Mouse (Mus musculus): ENCODE results near the gene Sema4d. TPM values are rescaled to one million over a fixed set of nuclear protein-coding genes. Genes with fewer than 3 reads are reported as not detected.
A peak's percentile ranks its signal among the peaks of the same experiment; 100 is the strongest.

The Sema4d gene
- total and polyA plus RNA-seq, 3 experiments = 12.8 to 67.1 (median 16.7) TPM

DNA sequence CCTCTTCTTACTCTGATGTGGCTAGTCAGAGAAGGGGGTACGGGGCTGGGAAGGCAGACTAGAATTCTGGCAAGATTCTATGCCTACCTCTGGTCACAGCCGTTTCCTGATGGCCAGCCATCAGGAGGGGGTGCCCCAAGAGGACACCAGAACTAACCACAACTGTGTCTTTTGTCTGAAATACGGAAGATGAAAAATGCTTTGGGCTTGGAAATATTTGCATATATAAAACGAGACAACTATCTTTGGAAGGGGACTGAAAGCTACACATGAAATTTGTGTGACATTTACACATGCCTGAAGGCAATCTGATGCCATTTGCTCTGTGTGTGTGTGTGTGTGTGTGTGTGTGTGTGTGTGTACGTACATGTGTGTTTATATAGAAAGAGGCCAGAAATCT lies 89.7 kb downstream of the Sema4d start:
- H3K4me1 ChIP-seq (ENCODE audit: control insufficient read depth in 1 of 2, insufficient read depth in 2 of 2) = peaks cover 20 to 40% of the 10 kb centered on the region in 2 experiments
- DNase-seq (ENCODE audit: extremely low read depth) = no peak
- peak overlapping the region; percentile 80 for H3K27ac ChIP-seq (ENCODE audit: insufficient read depth, low read depth)
- peak overlapping the region; percentile 49 for H3K4me2 ChIP-seq (ENCODE audit: insufficient read depth, low read depth, poor library complexity, severe bottlenecking)
- in situ Hi-C loops (cut with MboI; ENCODE audit: low pct_ligation_motif_present, low pct_unique_long_range_greater_than_20kb, low sequenced_read_pairs) = no loop called here
- peaks cover 44 to 88% of the 10 kb centered on the region in 2 experiments for H3K36me3 ChIP-seq (replicated peaks in 1 of 2; ENCODE audit: control insufficient read depth in 1 of 2, insufficient read depth in 1 of 2, low read length in 1 of 2)
- H3K9ac ChIP-seq (ENCODE audit: insufficient read depth, low read depth) = no peak overlapping the region
- TF ChIP-seq MXI1 (IDR thresholded peaks at IDR 0.05; ENCODE audit: low read depth, low read length) (no peak), TCF12 (IDR thresholded peaks at IDR 0.05; ENCODE audit: low read depth, low read length) (peak; percentile 18; the same call in 1 of the 2 replicates), ETS1 (conservative IDR thresholded peaks at IDR 0.05; ENCODE audit: low read depth, low read length) (peak; percentile 38; the same call in 1 of the 2 replicates), ELF1 (IDR thresholded peaks at IDR 0.05; ENCODE audit: low read depth, low read length) (peak; percentile 55), BHLHE40 (IDR thresholded peaks at IDR 0.05; ENCODE audit: low read depth, low read length) (peak; percentile 62)
- no peak overlapping the region for H3K4me3 ChIP-seq (replicated peaks in 1 of 3; ENCODE audit: low read depth in 2 of 3, low read length in 2 of 3, poor library complexity in 1 of 3)
- H3K27me3 ChIP-seq (replicated peaks) = no peaks in the 10 kb centered on the region
- H3K9me3 ChIP-seq (replicated peaks; ENCODE audit: low read length) = no peaks in the 10 kb centered on the region
- no peaks in the 10 kb centered on the region for H3K79me2 ChIP-seq (replicated peaks; ENCODE audit: control insufficient read depth, extremely low read depth, insufficient read depth, poor library complexity, severe bottlenecking)
- dilution Hi-C loops (cut with MboI; ENCODE audit: extremely low pct_ligation_motif_present, extremely low pct_unique_long_range_greater_than_20kb, low sequenced_read_pairs) = no loop called here

DNA sequence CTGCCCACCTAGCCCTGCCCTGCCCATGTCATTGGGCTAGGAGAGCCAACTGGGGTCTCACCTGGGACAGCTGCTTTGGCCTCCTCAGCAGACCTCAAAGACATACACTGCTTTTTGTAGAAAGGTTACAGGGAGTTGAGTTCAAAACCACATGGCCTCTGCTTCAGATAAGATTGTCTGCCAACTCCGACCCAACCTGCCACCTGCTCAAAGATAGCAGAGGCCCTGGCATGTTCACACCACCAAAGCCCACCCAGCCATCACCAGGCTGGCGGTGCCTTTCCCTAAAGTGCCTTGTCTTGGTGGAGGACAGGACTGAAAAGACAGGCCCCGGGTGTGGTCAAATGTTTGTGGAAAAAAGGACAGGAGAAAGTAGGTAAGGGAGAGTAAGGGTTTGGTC lies 95.2 kb downstream of the Sema4d start:
- no peak for TF ChIP-seq JUN (IDR thresholded peaks at IDR 0.05; ENCODE audit: insufficient read depth, low read depth, low read length)
- no peak for TF ChIP-seq JUND (conservative IDR thresholded peaks at IDR 0.05; ENCODE audit: low read depth, low read length)
- no peak for TF ChIP-seq NELFE (IDR thresholded peaks at IDR 0.05; ENCODE audit: low read depth, low read length)
- in situ Hi-C loops (cut with MboI; ENCODE audit: low pct_ligation_motif_present, low pct_unique_long_range_greater_than_20kb, low sequenced_read_pairs) (no loop called here), dilution Hi-C loops (cut with MboI; ENCODE audit: extremely low pct_ligation_motif_present, extremely low pct_unique_long_range_greater_than_20kb, low sequenced_read_pairs) (no loop called here)
- H3K9me3 ChIP-seq (replicated peaks; ENCODE audit: low read length) = no peaks in the 10 kb centered on the region
- H3K27me3 ChIP-seq (replicated peaks) = no peaks in the 10 kb centered on the region
- no peaks in the 10 kb centered on the region for H3K79me2 ChIP-seq (replicated peaks; ENCODE audit: control insufficient read depth, extremely low read depth, insufficient read depth, poor library complexity, severe bottlenecking)
- DNase-seq (ENCODE audit: extremely low read depth) = no peak
- H3K4me3 ChIP-seq (replicated peaks in 1 of 3; ENCODE audit: low read depth in 2 of 3, low read length in 2 of 3, poor library complexity in 1 of 3) = no peak overlapping the region
- peaks cover 9 to 34% of the 10 kb centered on the region in 2 experiments; a peak in 3 of 4 replicates for H3K4me1 ChIP-seq (ENCODE audit: control insufficient read depth in 1 of 2, insufficient read depth in 2 of 2)
- no peak overlapping the region for H3K4me2 ChIP-seq (ENCODE audit: insufficient read depth, low read depth, poor library complexity, severe bottlenecking)
- H3K36me3 ChIP-seq (replicated peaks in 1 of 2; ENCODE audit: control insufficient read depth in 1 of 2, insufficient read depth in 1 of 2, low read length in 1 of 2) = peaks cover 25 to 62% of the 10 kb centered on the region in 2 experiments
- H3K9ac ChIP-seq (ENCODE audit: insufficient read depth, low read depth) = no peak overlapping the region
- no peak overlapping the region for H3K27ac ChIP-seq (ENCODE audit: insufficient read depth, low read depth)

DNA sequence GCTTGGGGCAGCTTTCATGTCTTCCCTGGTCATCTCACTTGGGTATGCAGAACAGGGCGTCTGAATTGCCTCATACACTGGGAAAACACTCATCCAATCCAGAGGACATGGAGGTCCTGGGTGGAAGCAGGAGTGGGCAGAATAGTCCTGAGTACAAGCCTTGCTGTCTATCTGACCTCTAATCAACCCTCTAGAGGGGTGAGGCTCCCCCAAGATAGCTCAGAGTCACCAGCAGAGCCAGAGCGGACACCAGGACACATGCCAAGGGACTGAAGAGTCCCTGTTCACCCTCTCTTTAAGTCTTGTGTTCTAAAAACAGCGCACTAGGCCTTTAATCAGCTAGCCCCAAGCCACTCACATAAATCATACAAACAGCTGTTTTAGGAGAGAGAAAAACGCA lies 95.7 kb downstream of the Sema4d start:
- Histone ChIP-seq H3K4me2 (ENCODE audit: insufficient read depth, low read depth, poor library complexity, severe bottlenecking) (no peak overlapping the region), H3K9ac (ENCODE audit: insufficient read depth, low read depth) (no peak overlapping the region), H3K4me1 (ENCODE audit: control insufficient read depth in 1 of 2, insufficient read depth in 2 of 2) (peaks cover 6 to 30% of the 10 kb centered on the region in 2 experiments; a peak in 3 of 4 replicates), H3K27ac (ENCODE audit: insufficient read depth, low read depth) (no peak overlapping the region), H3K27me3 (replicated peaks) (no peaks in the 10 kb centered on the region), H3K4me3 (replicated peaks in 1 of 3; ENCODE audit: low read depth in 2 of 3, low read length in 2 of 3, poor library complexity in 1 of 3) (no peak overlapping the region), H3K9me3 (replicated peaks; ENCODE audit: low read length) (no peaks in the 10 kb centered on the region), H3K36me3 (replicated peaks in 1 of 2; ENCODE audit: control insufficient read depth in 1 of 2, insufficient read depth in 1 of 2, low read length in 1 of 2) (peaks cover 21 to 58% of the 10 kb centered on the region in 2 experiments), H3K79me2 (replicated peaks; ENCODE audit: control insufficient read depth, extremely low read depth, insufficient read depth, poor library complexity, severe bottlenecking) (no peaks in the 10 kb centered on the region)
- TF ChIP-seq JUND (conservative IDR thresholded peaks at IDR 0.05; ENCODE audit: low read depth, low read length) (no peak), MAZ (IDR thresholded peaks at IDR 0.05; ENCODE audit: low read depth, low read length) (no peak), ZNF384 (IDR thresholded peaks at IDR 0.05; ENCODE audit: low read depth, low read length) (no peak), TBP (conservative IDR thresholded peaks at IDR 0.05; ENCODE audit: low read depth, low read length) (no peak), MAFK (IDR thresholded peaks at IDR 0.05; ENCODE audit: insufficient replicate concordance, low read length) (no peak), RCOR1 (conservative IDR thresholded peaks at IDR 0.05; ENCODE audit: low read depth, low read length) (no peak), NELFE (IDR thresholded peaks at IDR 0.05; ENCODE audit: low read depth, low read length) (no peak), RAD21 (IDR thresholded peaks at IDR 0.05; ENCODE audit: low read depth, low read length) (no peak), SMC3 (IDR thresholded peaks at IDR 0.05; ENCODE audit: low read depth, low read length) (no peak)
- dilution Hi-C loops (cut with MboI; ENCODE audit: extremely low pct_ligation_motif_present, extremely low pct_unique_long_range_greater_than_20kb, low sequenced_read_pairs) = no loop called here
- in situ Hi-C loops (cut with MboI; ENCODE audit: low pct_ligation_motif_present, low pct_unique_long_range_greater_than_20kb, low sequenced_read_pairs) = no loop called here
- DNase-seq (ENCODE audit: extremely low read depth) = no peak

Data from CH12.LX (cell line).